Mouse (Mus musculus): ENCODE data around the gene Olfr547.

Olfr547 gene

DNA sequence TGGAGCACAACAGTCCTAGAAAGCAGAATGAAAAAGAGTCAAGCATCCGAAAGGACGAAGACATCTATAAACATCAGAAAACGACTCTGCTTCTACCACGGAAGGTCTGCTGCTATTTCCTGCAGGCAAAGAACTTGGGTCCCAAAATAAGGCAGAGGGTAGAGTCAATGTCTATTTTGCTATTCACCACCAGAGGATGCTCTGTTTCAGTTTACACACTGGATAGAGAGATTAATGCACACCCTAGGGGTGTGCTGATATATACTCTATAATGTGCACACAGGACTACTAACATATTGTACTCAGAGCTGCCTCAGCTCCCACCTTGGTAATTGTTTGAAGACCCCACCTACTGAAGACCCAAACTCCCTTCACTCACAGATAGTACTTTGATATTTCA, 31.7 kb downstream of the Olfr547 start:
- DNase-seq (ENCODE audit: low read depth, low spot score), result no peak

DNA sequence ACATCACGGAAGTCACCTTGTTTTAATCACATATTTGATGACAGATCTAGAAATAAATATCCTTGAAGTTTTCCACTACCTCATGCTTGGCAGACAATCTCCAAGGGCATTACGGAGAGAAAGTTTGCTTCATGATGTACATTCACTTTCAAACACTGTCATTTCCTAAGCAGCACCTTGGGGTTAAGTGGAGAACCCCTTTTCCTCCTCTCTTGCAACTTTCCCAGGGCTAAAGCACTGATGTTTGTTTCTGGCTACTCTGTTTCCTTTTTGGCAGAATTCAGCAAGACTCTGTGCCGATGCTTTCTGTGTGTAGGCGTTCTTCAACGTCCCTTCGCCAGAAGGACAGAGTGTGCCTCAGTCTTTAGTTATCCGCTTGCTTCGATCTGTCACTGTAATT, 36.6 kb downstream of the Olfr547 start, which contains the start of gene Olfr550:
Gene Olfr550, plus strand, starts transcription at position 301 of the 400 bp plus-strand sequence.
- DNase-seq (ENCODE audit: low read depth, low spot score), result no peak

DNA sequence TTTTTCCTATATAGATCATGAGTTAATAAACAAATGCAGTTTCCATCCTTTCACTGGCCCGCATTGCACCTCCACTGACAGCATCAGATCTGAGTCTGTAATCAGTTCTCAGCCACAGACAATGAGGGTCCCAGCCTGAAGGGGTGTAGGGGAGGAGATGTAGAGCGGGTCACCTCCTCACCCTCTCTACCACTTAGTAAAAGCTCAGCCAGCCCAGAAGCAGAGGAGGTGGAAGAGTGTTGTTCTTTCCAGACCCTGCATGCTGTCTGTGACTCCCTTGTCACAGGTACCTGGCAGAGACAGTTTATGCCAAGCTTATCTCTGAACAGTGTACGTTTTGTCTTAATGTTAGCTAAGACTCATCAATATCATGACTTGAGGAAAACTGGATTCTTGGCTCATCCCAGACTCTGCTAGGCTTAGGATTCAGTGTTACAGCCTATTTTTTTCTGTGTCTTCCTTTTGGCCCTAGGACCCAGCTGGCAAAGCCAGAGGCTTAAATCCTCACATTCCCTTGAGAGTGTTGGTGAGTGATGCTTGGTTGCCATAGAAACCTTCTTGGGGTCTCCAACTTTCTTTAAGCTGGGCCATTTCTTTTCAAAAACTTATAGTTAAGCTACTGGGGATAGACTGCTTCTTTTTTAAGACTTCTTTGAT, 38.8 kb downstream of the Olfr547 start:
- DNase-seq (ENCODE audit: low read depth, low spot score), result no peak

DNA sequence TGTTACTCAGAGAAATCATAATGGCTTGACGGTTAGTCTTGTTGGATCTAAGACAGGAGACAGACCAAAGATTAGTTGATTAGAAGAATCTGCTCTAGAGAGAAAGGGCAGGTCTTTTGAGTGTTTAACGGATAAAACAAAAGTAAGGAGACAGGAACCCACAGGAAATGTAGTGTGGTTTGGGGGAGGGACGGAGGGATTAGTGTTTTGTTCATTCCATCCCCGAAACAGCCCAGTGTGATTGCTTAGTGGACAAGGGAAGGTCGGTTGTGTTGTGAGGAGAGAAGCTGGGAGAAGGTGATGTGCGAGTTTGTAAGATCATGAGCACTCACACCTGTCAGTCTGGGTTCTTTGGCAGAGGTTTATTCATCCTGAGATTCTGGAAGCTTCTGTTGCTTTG, 41.4 kb downstream of the Olfr547 start:
- DNase-seq (ENCODE audit: low read depth, low spot score), result no peak
